In the genomic region with DNA sequence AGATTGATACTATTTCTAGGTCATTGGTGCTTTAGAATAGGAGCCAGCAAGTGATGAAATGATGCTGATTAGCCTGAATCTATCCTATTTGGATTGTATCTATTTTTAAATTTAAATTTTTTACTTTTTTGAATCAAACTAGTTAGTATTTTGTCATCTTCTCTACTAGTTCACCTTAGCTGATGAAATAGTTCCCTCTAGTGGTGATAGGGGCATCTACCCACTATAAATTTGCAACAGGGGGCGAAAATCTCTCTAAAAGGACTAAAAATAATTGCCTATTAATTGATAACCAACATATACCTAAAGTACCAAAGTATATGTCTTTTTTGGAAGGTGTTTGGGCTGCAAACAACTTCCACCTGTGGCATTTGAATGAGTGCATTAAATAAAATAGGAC, we compare ENCODE assay signal across 13 mouse cellular contexts. TPM values are rescaled to one million over a fixed set of nuclear protein-coding genes. Genes with fewer than 3 reads are reported as not detected.
A peak's percentile ranks its signal among the peaks of the same experiment; 100 is the strongest.
DNase-seq lines count a peak whose midpoint lies in the region; ATAC-seq and TF ChIP-seq lines count a peak whose summit lies in the region.
"Had no signal": no experiment of that assay in that cellular context is flagged by ENCODE, and none has a peak within 500 bp of the region (broad histone marks: within the 10 kb centered on the region; RNA-seq: fewer than 3 reads in every experiment).

No protein-coding gene starts in this region.

- ATAC-seq in kidney, embryonic 14.5 days (ENCODE audit: low FRiP score, low TSS enrichment): no peak
- no peak for ATAC-seq in erythroid progenitor cell, adult 5-6 weeks (replicated peaks; ENCODE audit: low FRiP score, poor library complexity, severe bottlenecking)

- no peaks in the 10 kb centered on the region for H3K4me1 ChIP-seq in kidney, adult 2 months (ENCODE audit: control insufficient read depth, insufficient read depth, low read length)
- H3K4me1 ChIP-seq in kidney, embryonic 14.5 days (ENCODE audit: control insufficient read depth, insufficient read depth, low read length): no peaks in the 10 kb centered on the region
- H3K4me1 ChIP-seq: embryonic facial prominence, embryonic 15.5 days had no signal

- no peak overlapping the region for H3K27ac ChIP-seq in kidney, adult 2 months (ENCODE audit: insufficient read depth, low read depth, low read length)
- no peak overlapping the region for H3K27ac ChIP-seq in kidney, embryonic 14.5 days (ENCODE audit: low read depth, low read length)
- H3K27ac ChIP-seq: embryonic facial prominence, embryonic 15.5 days had no signal

- no peaks in the 10 kb centered on the region for H3K9me3 ChIP-seq in kidney, embryonic 14.5 days (ENCODE audit: control insufficient read depth, low read length)
- H3K9me3 ChIP-seq: embryonic facial prominence, embryonic 15.5 days had no signal

- peak; percentile 22 for DNase-seq in kidney, adult 2 months
- peak; percentile 46 for DNase-seq in A20 (ENCODE audit: low read depth, low spot score)
- DNase-seq in ES-CJ7 (ENCODE audit: low read depth, low spot score): peak; percentile 9
- DNase-seq in embryo, embryonic 10.5 days (ENCODE audit: low spot score): peak; percentile 31
- DNase-seq in spleen, postnatal 4 days (ENCODE audit: low spot score in 2 of 2): no peak
- DNase-seq: adrenal gland, postnatal 25 days; kidney, adult 11 months; left cerebral cortex, postnatal 4 days; right cerebral cortex, postnatal 4 days had no signal

- no peak overlapping the region for H3K9ac ChIP-seq in kidney, embryonic 14.5 days (ENCODE audit: low read depth, low read length)
- H3K9ac ChIP-seq: embryonic facial prominence, embryonic 15.5 days had no signal

- no peak for TF ChIP-seq POLR2A in kidney, adult 2 months (IDR thresholded peaks at IDR 0.05; ENCODE audit: low read depth, low read length)

- no peaks in the 10 kb centered on the region for H3K27me3 ChIP-seq in kidney, adult 2 months (replicated peaks; ENCODE audit: control insufficient read depth, insufficient read depth, low read length)
- no peaks in the 10 kb centered on the region for H3K27me3 ChIP-seq in kidney, embryonic 14.5 days (ENCODE audit: control insufficient read depth, insufficient read depth, low read length)
- H3K27me3 ChIP-seq: embryonic facial prominence, embryonic 15.5 days had no signal

- WGBS in kidney, adult 2 months: 50% methylated on average over 1 of the region's 1 CpGs
- WGBS in kidney, embryonic 14.5 days: 56% methylated on average over 1 of the region's 1 CpGs

- H3K4me2 ChIP-seq in kidney, embryonic 14.5 days (replicated peaks; ENCODE audit: low read depth, low read length): no peak overlapping the region
- H3K4me2 ChIP-seq: embryonic facial prominence, embryonic 15.5 days; midbrain, embryonic 11.5 days had no signal

- no peak for TF ChIP-seq CTCF in kidney, adult 2 months (conservative IDR thresholded peaks at IDR 0.05; ENCODE audit: insufficient read depth, insufficient read length, low read depth, low read length)

- no peak overlapping the region for H3K4me3 ChIP-seq in kidney, adult 2 months (ENCODE audit: insufficient read depth, low read depth, low read length)
- no peak overlapping the region for H3K4me3 ChIP-seq in kidney, embryonic 14.5 days (ENCODE audit: low read length)
- H3K4me3 ChIP-seq: embryonic facial prominence, embryonic 15.5 days had no signal

- H3K36me3 ChIP-seq in kidney, adult 2 months (ENCODE audit: control insufficient read depth, insufficient read depth, low read length): peaks cover 5% of the 10 kb centered on the region
- peaks cover 27% of the 10 kb centered on the region for H3K36me3 ChIP-seq in kidney, embryonic 14.5 days (ENCODE audit: control insufficient read depth, insufficient read depth, low read length)

RNA-seq across cellular contexts. Expression of gene Yes1, which starts 46.4 kb away (rescaled TPM):
- 2.6 and 3.1 TPM in 2 replicates for polyA plus RNA-seq in kidney, adult 2 months (2012; rRNA removed)
- 24.7 and 42.0 TPM in 2 replicates for polyA plus RNA-seq in kidney, embryonic 14.5 days (2014; fragmentation: Nextera tagmentation; extraction: Ambion mirVana)
- not detected in 2 replicates for total RNA-seq in erythroid progenitor cell, adult 5-6 weeks (2015; ENCODE audit: low replicate concordance)
- total RNA-seq in erythroid progenitor cell, adult 5-6 weeks (2017; ENCODE audit: low replicate concordance): not detected in 2 replicates

Comparison
In these comparisons a context has a peak if more than half of its experiments do, and no peak if none do; other contexts are left out.
1. DNase-seq: peak in kidney, adult 2 months (single experiment), A20 (single experiment), ES-CJ7 (single experiment) and embryo, embryonic 10.5 days (single experiment); none in spleen, postnatal 4 days (0 of 2).